Mouse (Mus musculus): ENCODE results near the gene Gucy2d. TPM values are rescaled to one million over a fixed set of nuclear protein-coding genes. Genes with fewer than 3 reads are reported as not detected.
A peak's percentile ranks its signal among the peaks of the same experiment; 100 is the strongest.

Gene Gucy2d
- polyA plus RNA-seq, 1 experiment from 2014 or later = 0.10 TPM

DNA sequence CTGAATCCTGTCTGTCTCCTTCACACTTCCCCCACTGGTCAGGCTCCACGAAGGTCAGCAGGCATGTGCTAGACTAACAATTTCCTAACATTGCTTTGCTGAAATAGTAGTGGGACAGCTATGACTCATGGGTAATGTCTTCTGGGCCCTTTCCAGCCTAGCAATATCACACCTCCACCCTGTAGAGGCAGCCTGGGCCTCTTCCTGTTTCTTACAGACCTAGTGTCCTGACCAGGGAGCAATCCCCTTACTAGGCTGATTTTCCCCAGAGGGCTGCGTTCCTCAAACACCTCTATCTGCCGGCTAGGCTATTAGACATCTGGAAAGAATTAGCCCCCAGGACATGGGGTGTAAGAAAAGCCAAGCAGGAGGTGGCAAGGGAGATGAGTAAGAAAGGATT is 24.7 kb upstream of the Gucy2d start:
- Histone ChIP-seq H3K4me1 (ENCODE audit: control insufficient read depth, insufficient read depth, low read length) (no peaks in the 10 kb centered on the region), H3K9me3 (replicated peaks; ENCODE audit: control insufficient read depth, low read length) (no peaks in the 10 kb centered on the region), H3K9ac (ENCODE audit: low read length) (no peak overlapping the region), H3K4me3 (ENCODE audit: low read depth, low read length) (no peak overlapping the region), H3K36me3 (ENCODE audit: control insufficient read depth, insufficient read depth, low read length) (no peaks in the 10 kb centered on the region), H3K27me3 (replicated peaks; ENCODE audit: control insufficient read depth, insufficient read depth, low read length) (no peaks in the 10 kb centered on the region), H3K4me2 (ENCODE audit: low read length) (no peak overlapping the region), H3K27ac (ENCODE audit: low read depth, low read length) (no peak overlapping the region)
- WGBS = 73% methylated on average over 3 of the region's 3 CpGs
- no peak for ATAC-seq
- no peak for DNase-seq (ENCODE audit: low spot score)

DNA sequence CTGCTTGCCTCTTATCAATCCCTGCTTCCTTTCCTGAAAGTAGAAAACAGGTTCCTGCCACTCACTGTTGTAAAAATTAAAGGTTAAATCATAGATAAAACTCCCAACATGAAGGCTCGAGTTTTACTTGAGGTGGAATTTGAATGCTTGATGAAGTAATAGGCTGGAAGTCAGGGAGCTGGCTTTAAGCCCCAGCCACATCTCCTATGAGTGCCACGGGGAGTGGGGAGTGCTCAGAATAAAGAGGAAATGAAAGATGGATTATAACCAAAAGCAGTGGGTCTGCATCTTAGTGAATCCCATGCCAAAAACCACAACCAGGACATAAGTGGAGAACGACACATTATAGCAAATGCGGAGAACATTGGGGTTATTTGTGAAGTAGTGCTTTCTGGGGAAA is 24.2 kb upstream of the Gucy2d start:
- no peak overlapping the region for H3K4me2 ChIP-seq (ENCODE audit: low read length)
- no peaks in the 10 kb centered on the region for H3K36me3 ChIP-seq (ENCODE audit: control insufficient read depth, insufficient read depth, low read length)
- H3K4me3 ChIP-seq (ENCODE audit: low read depth, low read length) = no peak overlapping the region
- WGBS = 84% methylated on average over 4 of the region's 4 CpGs
- no peak for DNase-seq (ENCODE audit: low spot score)
- no peaks in the 10 kb centered on the region for H3K27me3 ChIP-seq (replicated peaks; ENCODE audit: control insufficient read depth, insufficient read depth, low read length)
- H3K4me1 ChIP-seq (ENCODE audit: control insufficient read depth, insufficient read depth, low read length) = no peaks in the 10 kb centered on the region
- ATAC-seq = no peak
- no peak overlapping the region for H3K27ac ChIP-seq (ENCODE audit: low read depth, low read length)
- H3K9me3 ChIP-seq (replicated peaks; ENCODE audit: control insufficient read depth, low read length) = no peaks in the 10 kb centered on the region
- H3K9ac ChIP-seq (ENCODE audit: low read length) = no peak overlapping the region

DNA sequence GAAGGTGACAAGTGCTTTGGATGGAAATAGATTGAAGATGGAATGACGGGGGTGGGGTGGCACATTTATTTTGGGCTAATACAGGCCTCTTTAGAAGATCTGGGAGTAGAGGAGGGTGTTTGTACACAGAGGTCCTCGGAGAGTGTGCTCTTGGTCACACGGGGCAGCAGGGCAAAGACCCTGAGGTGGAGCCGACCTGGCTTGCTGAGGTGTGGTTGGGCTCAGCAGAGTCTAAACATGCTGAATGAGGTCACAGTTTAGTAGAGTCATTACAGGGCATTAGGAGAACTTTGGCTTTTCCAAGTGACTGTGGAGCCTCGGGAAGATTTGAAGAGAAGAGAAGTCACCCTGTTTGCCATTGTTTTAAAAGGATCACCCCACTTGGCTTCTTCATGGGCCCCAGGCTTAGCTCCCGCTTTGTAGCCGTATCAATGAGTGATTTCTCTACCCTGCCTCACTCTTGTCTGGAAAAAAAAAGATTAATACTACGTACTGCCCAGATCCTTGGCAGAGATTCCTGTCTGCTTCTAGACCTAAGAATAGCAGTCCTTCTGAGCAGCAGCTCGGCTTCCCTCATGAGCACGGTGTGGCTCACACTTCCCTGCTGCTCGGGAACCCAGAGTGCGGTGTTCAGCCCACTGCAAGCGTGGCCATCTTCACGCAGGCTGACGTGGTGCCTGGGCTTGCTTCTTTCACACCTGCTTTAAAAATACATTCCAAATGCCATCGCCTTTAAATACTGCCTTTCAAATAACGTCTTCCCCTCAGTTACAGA is 22.0 kb upstream of the Gucy2d start:
- DNase-seq (ENCODE audit: low spot score) (peak; percentile 40), ATAC-seq (no peak; the same call in 1 of the 2 replicates)
- 75% methylated on average over 17 of the region's 17 CpGs for WGBS

DNA sequence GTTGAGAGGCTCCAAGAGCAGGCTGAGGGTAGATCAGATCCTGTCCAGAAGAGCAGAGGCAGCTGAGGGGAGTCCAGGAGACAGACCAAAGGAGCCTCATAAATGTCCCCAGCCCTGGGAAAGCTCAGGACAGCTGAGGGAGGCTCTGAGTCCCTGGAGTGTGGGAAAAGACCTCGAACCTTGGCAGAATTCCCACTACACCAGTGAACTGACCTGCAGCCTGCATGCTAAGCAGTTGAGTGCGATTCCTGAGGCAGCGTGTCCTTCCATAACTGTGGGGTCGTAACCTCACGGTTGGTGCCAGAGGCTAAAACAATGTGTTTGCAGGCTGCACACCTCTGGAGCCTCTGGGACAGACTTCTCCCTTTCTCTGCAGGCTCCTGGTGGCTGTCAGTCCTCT is 20.9 kb upstream of the Gucy2d start:
- Histone ChIP-seq H3K9me3 (replicated peaks; ENCODE audit: control insufficient read depth, low read length) (no peaks in the 10 kb centered on the region), H3K9ac (ENCODE audit: low read length) (no peak overlapping the region), H3K4me2 (ENCODE audit: low read length) (no peak overlapping the region), H3K4me3 (ENCODE audit: low read depth, low read length) (no peak overlapping the region), H3K27ac (ENCODE audit: low read depth, low read length) (no peak overlapping the region), H3K36me3 (ENCODE audit: control insufficient read depth, insufficient read depth, low read length) (no peaks in the 10 kb centered on the region), H3K27me3 (replicated peaks; ENCODE audit: control insufficient read depth, insufficient read depth, low read length) (no peaks in the 10 kb centered on the region), H3K4me1 (ENCODE audit: control insufficient read depth, insufficient read depth, low read length) (no peaks in the 10 kb centered on the region)
- ATAC-seq (no peak), DNase-seq (ENCODE audit: low spot score) (peak; percentile 36)
- 53% methylated on average over 5 of the region's 5 CpGs for WGBS

More for the DNA sequence above, 22.0 kb upstream of the Gucy2d start:
- no peak overlapping the region; the same call in 1 of the 2 replicates for H3K27ac ChIP-seq (ENCODE audit: low read depth, low read length)
- H3K4me3 ChIP-seq (ENCODE audit: low read depth, low read length) = no peak overlapping the region
- H3K9ac ChIP-seq (ENCODE audit: low read length) = no peak overlapping the region
- H3K4me1 ChIP-seq (ENCODE audit: control insufficient read depth, insufficient read depth, low read length) = no peaks in the 10 kb centered on the region
- H3K27me3 ChIP-seq (replicated peaks; ENCODE audit: control insufficient read depth, insufficient read depth, low read length) = no peaks in the 10 kb centered on the region
- no peak overlapping the region for H3K4me2 ChIP-seq (ENCODE audit: low read length)
- H3K9me3 ChIP-seq (replicated peaks; ENCODE audit: control insufficient read depth, low read length) = no peaks in the 10 kb centered on the region
- no peaks in the 10 kb centered on the region for H3K36me3 ChIP-seq (ENCODE audit: control insufficient read depth, insufficient read depth, low read length)

DNA sequence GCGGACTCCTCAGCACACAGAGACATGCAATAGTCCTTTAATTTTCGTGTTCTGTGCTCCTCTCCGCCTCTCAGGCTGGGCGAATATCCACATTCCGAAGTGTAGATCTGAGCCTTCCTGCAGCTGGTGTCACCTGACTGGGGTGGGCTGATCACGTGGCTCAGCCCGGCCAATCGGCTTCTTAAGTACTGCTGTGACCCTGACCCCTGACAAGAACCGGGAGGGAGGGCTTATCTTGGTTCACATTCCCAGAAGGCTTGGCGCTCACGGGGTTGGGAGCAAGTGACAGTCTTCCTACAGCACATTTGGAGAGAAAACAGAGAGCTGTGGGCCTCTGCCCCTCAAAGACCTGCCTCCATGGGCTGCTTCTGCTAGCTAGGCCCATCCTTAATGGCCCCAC is 16.7 kb upstream of the Gucy2d start:
- DNase-seq (ENCODE audit: low spot score) = no peak
- H3K4me2 ChIP-seq (ENCODE audit: low read length) = no peak overlapping the region
- H3K36me3 ChIP-seq (ENCODE audit: control insufficient read depth, insufficient read depth, low read length) = no peaks in the 10 kb centered on the region
- H3K27ac ChIP-seq (ENCODE audit: low read depth, low read length) = no peak overlapping the region
- no peaks in the 10 kb centered on the region for H3K4me1 ChIP-seq (ENCODE audit: control insufficient read depth, insufficient read depth, low read length)
- H3K4me3 ChIP-seq (ENCODE audit: low read depth, low read length) = no peak overlapping the region
- no peak overlapping the region for H3K9ac ChIP-seq (ENCODE audit: low read length)
- no peaks in the 10 kb centered on the region for H3K27me3 ChIP-seq (replicated peaks; ENCODE audit: control insufficient read depth, insufficient read depth, low read length)
- WGBS = 70% methylated on average over 11 of the region's 11 CpGs
- no peak for ATAC-seq
- no peaks in the 10 kb centered on the region for H3K9me3 ChIP-seq (replicated peaks; ENCODE audit: control insufficient read depth, low read length)

DNA sequence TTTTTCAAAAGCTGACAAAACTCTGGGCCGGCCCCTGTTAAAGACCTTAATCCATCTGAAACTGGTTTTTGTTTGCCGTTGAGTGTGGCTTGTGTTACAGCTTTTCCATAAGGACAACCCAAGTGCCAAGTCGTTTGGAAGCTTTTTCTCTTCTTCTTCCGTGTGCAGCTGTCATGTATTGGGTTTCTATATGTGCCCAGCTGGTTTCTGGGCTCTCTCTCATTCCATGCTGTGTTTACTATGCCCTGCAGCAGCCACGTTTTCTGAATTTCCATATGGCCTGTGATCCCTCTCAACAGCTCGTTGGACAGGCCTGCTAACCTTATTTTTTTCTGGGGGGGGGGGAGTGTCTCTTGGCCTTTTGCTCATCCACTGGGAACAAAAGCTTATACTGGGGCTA is 15.8 kb upstream of the Gucy2d start:
- no peaks in the 10 kb centered on the region for H3K4me1 ChIP-seq (ENCODE audit: control insufficient read depth, insufficient read depth, low read length)
- H3K9me3 ChIP-seq (replicated peaks; ENCODE audit: control insufficient read depth, low read length) = no peaks in the 10 kb centered on the region
- 50% methylated on average over 6 of the region's 6 CpGs for WGBS
- H3K9ac ChIP-seq (ENCODE audit: low read length) = no peak overlapping the region
- no peak overlapping the region for H3K4me2 ChIP-seq (ENCODE audit: low read length)
- DNase-seq (ENCODE audit: low spot score) (peak; percentile 48), ATAC-seq (no peak)
- no peaks in the 10 kb centered on the region for H3K36me3 ChIP-seq (ENCODE audit: control insufficient read depth, insufficient read depth, low read length)
- H3K4me3 ChIP-seq (ENCODE audit: low read depth, low read length) = no peak overlapping the region
- H3K27ac ChIP-seq (ENCODE audit: low read depth, low read length) = peak overlapping the region; percentile 30; the same call in 1 of the 2 replicates
- H3K27me3 ChIP-seq (replicated peaks; ENCODE audit: control insufficient read depth, insufficient read depth, low read length) = no peaks in the 10 kb centered on the region

DNA sequence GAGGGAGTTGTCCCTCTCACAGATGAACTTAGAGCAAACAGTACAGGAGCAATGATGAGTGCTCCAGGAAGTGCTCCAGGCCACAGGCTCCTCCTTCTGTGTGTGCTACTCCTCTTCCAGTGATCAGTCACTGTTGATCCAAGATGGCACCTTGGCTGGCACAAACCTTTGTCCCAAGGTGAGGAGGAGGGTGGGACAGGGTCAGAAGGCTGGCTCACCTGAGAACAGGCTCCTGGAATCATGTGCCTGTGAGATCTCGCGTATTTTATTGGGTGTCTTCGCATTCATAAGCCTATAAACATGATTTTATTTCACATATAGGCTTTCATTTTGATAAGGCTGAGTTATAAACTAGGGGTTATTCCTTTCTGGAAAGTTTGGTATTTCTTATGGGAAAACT is 14.7 kb upstream of the Gucy2d start:
- Histone ChIP-seq H3K4me3 (ENCODE audit: low read depth, low read length) (no peak overlapping the region), H3K4me1 (ENCODE audit: control insufficient read depth, insufficient read depth, low read length) (no peaks in the 10 kb centered on the region)

DNA sequence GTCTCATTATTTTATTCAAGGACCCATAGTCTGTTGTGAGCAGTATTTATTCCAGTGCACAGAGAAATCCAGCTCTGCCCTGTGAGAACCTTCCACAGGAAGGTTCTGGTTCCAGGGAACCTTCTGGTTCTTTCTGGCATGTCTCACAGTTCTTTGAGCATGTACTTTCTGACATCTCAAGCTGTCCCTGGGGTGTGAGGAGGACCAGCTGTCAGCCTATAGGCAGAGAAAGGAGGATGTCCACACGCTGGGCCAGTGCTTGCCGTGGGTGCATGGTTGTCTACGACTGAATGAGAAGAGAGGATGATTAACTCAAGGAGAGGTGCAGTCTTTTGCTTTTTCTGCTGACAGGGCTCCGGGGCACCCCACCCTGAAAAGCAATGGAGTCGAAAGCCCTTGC is 13.6 kb upstream of the Gucy2d start:
- H3K27ac ChIP-seq (ENCODE audit: low read depth, low read length) = no peak overlapping the region
- ATAC-seq (no peak), DNase-seq (ENCODE audit: low spot score) (no peak)
- H3K27me3 ChIP-seq (replicated peaks; ENCODE audit: control insufficient read depth, insufficient read depth, low read length) = no peaks in the 10 kb centered on the region
- no peak overlapping the region for H3K4me3 ChIP-seq (ENCODE audit: low read depth, low read length)
- H3K9me3 ChIP-seq (replicated peaks; ENCODE audit: control insufficient read depth, low read length) = no peaks in the 10 kb centered on the region
- 79% methylated on average over 5 of the region's 5 CpGs for WGBS
- H3K36me3 ChIP-seq (ENCODE audit: control insufficient read depth, insufficient read depth, low read length) = no peaks in the 10 kb centered on the region
- no peak overlapping the region for H3K9ac ChIP-seq (ENCODE audit: low read length)
- no peaks in the 10 kb centered on the region for H3K4me1 ChIP-seq (ENCODE audit: control insufficient read depth, insufficient read depth, low read length)
- H3K4me2 ChIP-seq (ENCODE audit: low read length) = no peak overlapping the region

More for the DNA sequence above, 14.7 kb upstream of the Gucy2d start:
- Histone ChIP-seq H3K4me2 (ENCODE audit: low read length) (no peak overlapping the region), H3K27me3 (replicated peaks; ENCODE audit: control insufficient read depth, insufficient read depth, low read length) (no peaks in the 10 kb centered on the region), H3K36me3 (ENCODE audit: control insufficient read depth, insufficient read depth, low read length) (no peaks in the 10 kb centered on the region), H3K9ac (ENCODE audit: low read length) (no peak overlapping the region), H3K9me3 (replicated peaks; ENCODE audit: control insufficient read depth, low read length) (no peaks in the 10 kb centered on the region), H3K27ac (ENCODE audit: low read depth, low read length) (no peak overlapping the region)
- DNase-seq (ENCODE audit: low spot score) (no peak), ATAC-seq (no peak)
- WGBS = 95% methylated on average over 3 of the region's 3 CpGs

DNA sequence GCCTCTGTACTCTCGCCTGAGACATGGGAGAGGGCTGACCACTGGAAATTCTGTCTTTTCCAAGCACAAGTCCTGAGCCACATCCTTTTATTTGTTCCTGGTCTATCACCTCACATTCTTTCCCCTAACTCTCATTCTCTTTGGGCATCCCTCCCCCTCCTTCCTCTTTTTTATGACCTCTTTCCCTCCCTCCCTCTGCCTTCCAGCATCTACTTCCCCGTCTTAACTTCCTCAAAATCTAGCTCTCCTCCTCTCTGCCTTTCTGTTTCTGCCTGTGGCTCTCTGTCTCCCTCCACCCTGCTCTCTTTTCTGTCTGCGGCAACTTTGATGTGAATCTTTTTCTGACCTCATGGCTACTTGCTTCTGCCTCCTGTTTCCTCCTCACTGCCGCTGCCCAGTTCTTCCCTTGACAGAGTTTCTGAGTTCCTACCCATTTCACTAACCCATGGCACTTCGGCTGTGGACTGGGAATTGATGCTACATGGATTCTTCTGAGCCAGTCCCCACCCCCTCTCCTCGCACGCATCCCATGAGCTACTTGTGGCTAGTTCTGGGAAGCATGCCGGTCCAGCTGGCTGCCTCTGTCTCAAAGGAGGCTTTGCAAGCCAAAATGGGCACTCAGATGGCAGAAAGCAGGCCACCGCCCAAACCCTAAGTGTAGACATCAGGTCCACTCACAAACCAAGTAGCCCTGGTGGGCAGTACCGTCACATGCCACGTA is 12.9 kb upstream of the Gucy2d start:
- Histone ChIP-seq H3K36me3 (ENCODE audit: control insufficient read depth, insufficient read depth, low read length) (no peaks in the 10 kb centered on the region), H3K4me3 (ENCODE audit: low read depth, low read length) (no peak overlapping the region), H3K9ac (ENCODE audit: low read length) (no peak overlapping the region), H3K4me2 (ENCODE audit: low read length) (no peak overlapping the region), H3K27ac (ENCODE audit: low read depth, low read length) (no peak overlapping the region), H3K4me1 (ENCODE audit: control insufficient read depth, insufficient read depth, low read length) (no peaks in the 10 kb centered on the region), H3K9me3 (replicated peaks; ENCODE audit: control insufficient read depth, low read length) (no peaks in the 10 kb centered on the region), H3K27me3 (replicated peaks; ENCODE audit: control insufficient read depth, insufficient read depth, low read length) (no peaks in the 10 kb centered on the region)
- DNase-seq (ENCODE audit: low spot score) (no peak), ATAC-seq (no peak)
- 88% methylated on average over 11 of the region's 11 CpGs for WGBS

Data from forebrain, embryonic 14.5 days (tissue).